Mouse (Mus musculus): Measurements from ENCODE around the gene Fam163b. TPM values are rescaled to one million over a fixed set of nuclear protein-coding genes. Genes with fewer than 3 reads are reported as not detected.

Fam163b gene
- polyA plus RNA-seq, 1 experiment from 2014 or later: 0.04 TPM

DNA sequence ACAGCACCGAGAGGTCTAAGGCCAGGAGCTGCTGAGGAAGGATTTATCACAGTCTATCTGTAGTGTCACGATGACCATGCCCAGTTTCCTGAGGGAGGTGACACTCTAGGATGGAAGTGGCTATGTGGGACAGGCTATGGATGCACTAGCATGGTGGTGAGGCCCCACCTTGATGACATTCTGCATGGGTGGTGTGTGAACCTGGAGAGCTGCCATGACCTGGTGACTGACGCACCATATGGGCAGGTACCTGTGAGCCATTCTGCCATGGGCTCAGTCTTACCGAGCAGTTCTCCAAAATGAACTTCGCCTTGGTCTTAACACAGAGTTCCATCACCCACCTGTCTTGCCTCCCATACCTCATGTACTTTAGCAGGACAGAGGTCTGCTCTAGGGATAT is 54.7 kb downstream of the Fam163b start:
- no peak overlapping the region for H3K9ac ChIP-seq (ENCODE audit: low read length)
- H3K27ac ChIP-seq (ENCODE audit: low read length): peak overlapping the region; percentile 7; the same call in 1 of the 2 replicates
- no peak for ATAC-seq (ENCODE audit: insufficient read depth, low FRiP score)
- WGBS: 83% methylated on average over 5 of the region's 5 CpGs
- H3K4me1 ChIP-seq (ENCODE audit: control insufficient read depth, insufficient read depth, low read length): peaks cover 41% of the 10 kb centered on the region
- no peak overlapping the region for H3K4me3 ChIP-seq (replicated peaks; ENCODE audit: low read length)
- no peaks in the 10 kb centered on the region for H3K9me3 ChIP-seq (replicated peaks; ENCODE audit: control insufficient read depth, low read length)
- no peaks in the 10 kb centered on the region for H3K36me3 ChIP-seq (ENCODE audit: control insufficient read depth, insufficient read depth, low read length)
- H3K4me2 ChIP-seq (ENCODE audit: low read depth, low read length): no peak overlapping the region
- no peaks in the 10 kb centered on the region for H3K27me3 ChIP-seq (ENCODE audit: control insufficient read depth, insufficient read depth, low read length)

DNA sequence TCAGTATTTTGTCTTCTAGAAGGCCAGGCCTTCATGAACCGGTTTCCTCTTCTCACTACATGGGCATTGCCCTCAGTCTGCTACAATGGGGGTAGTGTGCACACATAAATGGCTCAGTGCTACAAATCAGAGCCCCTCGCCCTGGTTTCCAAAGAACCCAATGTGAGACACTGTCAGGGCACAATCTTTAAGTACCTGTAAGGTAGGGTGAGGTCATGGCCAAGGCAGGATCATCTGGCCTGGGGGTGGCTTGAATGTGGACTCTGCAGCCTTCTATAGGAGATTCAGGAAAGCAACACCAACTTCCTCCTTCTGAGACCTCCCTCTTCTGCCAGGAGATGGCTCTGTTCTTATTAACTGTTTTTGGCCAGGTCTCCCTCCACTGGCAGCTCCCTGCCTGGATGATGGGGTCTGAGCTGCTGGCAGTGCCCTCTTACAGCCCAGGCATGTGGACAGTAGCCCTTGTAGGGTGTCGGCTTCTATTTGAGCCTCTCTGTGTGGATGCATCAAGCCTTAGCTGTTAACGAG is 55.7 kb downstream of the Fam163b start:
- no peak for ATAC-seq (ENCODE audit: insufficient read depth, low FRiP score)
- no peak overlapping the region for H3K4me2 ChIP-seq (ENCODE audit: low read depth, low read length)
- peaks cover 41% of the 10 kb centered on the region for H3K4me1 ChIP-seq (ENCODE audit: control insufficient read depth, insufficient read depth, low read length)
- H3K4me3 ChIP-seq (replicated peaks; ENCODE audit: low read length): no peak overlapping the region
- H3K9ac ChIP-seq (ENCODE audit: low read length): no peak overlapping the region
- WGBS: 70% methylated on average over 4 of the region's 4 CpGs
- H3K27me3 ChIP-seq (ENCODE audit: control insufficient read depth, insufficient read depth, low read length): no peaks in the 10 kb centered on the region
- H3K36me3 ChIP-seq (ENCODE audit: control insufficient read depth, insufficient read depth, low read length): no peaks in the 10 kb centered on the region
- H3K9me3 ChIP-seq (replicated peaks; ENCODE audit: control insufficient read depth, low read length): no peaks in the 10 kb centered on the region
- H3K27ac ChIP-seq (ENCODE audit: low read length): no peak overlapping the region

GRCm38 (mm10) chr2:27085801-27086200 is 56.5 kb downstream of the Fam163b start:
- peaks cover 41% of the 10 kb centered on the region for H3K4me1 ChIP-seq (ENCODE audit: control insufficient read depth, insufficient read depth, low read length)
- peak; percentile 45; the same call in 1 of the 2 replicates for ATAC-seq (ENCODE audit: insufficient read depth, low FRiP score)
- no peak overlapping the region for H3K27ac ChIP-seq (ENCODE audit: low read length)
- H3K9me3 ChIP-seq (replicated peaks; ENCODE audit: control insufficient read depth, low read length): no peaks in the 10 kb centered on the region
- H3K4me2 ChIP-seq (ENCODE audit: low read depth, low read length): no peak overlapping the region
- H3K27me3 ChIP-seq (ENCODE audit: control insufficient read depth, insufficient read depth, low read length): no peaks in the 10 kb centered on the region
- 25% methylated on average over 2 of the region's 2 CpGs for WGBS
- no peaks in the 10 kb centered on the region for H3K36me3 ChIP-seq (ENCODE audit: control insufficient read depth, insufficient read depth, low read length)
- no peak overlapping the region for H3K9ac ChIP-seq (ENCODE audit: low read length)
- H3K4me3 ChIP-seq (replicated peaks; ENCODE audit: low read length): no peak overlapping the region

DNA sequence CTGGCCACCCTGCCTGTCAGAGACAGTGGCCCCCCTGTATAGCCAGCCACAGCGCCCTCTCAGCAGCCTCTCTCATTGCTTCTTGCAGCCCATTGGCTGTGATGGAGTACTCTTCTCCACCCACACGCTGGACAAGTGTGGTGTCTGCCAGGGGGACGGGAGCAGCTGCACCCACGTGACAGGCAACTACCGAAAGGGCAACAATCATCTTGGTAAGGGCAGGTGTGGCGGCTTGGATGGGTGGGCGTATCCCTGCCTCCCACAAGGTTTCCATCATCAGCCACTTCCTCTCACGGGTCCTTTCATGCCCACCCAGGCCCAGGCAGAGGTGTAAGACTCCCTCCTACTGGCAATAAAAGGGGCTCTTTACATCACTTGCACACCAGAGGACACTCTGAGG is 57.3 kb downstream of the Fam163b start:
- WGBS: 44% methylated on average over 8 of the region's 8 CpGs
- Histone ChIP-seq H3K27me3 (ENCODE audit: control insufficient read depth, insufficient read depth, low read length) (no peaks in the 10 kb centered on the region), H3K9me3 (replicated peaks; ENCODE audit: control insufficient read depth, low read length) (no peaks in the 10 kb centered on the region), H3K36me3 (ENCODE audit: control insufficient read depth, insufficient read depth, low read length) (no peaks in the 10 kb centered on the region), H3K27ac (ENCODE audit: low read length) (no peak overlapping the region), H3K9ac (ENCODE audit: low read length) (no peak overlapping the region), H3K4me1 (ENCODE audit: control insufficient read depth, insufficient read depth, low read length) (peaks cover 42% of the 10 kb centered on the region), H3K4me3 (replicated peaks; ENCODE audit: low read length) (no peak overlapping the region), H3K4me2 (ENCODE audit: low read depth, low read length) (no peak overlapping the region)
- no peak for ATAC-seq (ENCODE audit: insufficient read depth, low FRiP score)

DNA sequence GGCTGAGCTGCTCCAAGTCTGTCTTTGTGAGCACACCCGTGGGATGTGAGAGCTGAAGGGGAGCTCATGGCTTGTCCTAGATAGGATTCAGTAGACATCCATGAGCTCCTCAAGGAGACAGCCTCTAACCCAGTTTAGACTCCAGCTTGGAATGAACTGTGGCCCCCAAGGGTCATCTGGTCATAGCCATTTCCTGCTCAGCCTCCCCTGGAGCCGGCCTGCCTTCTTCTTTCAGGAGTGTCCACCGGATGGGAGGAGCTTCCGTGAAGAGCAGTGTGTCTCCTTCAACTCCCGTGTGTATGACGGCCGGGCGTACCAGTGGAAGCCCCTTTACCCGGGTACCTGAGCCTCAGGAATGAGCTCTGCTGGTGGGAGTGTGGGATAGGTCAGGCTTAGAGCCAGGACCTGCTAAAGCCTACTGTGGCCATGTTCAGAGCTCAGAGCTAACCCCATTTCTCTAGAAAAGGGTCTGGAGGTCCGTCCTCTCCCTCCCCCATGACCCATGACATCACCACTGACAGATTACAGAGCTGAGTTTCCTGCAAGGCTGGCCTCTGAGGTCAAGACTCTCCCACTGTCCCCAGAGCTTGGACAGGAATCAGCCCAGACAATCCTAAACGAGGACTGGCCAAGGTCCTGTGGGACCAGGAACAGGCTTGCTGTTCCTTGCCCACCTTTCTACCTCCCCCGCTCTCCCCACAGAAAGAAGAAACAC is 58.4 kb downstream of the Fam163b start:
- H3K36me3 ChIP-seq (ENCODE audit: control insufficient read depth, insufficient read depth, low read length): no peaks in the 10 kb centered on the region
- H3K9me3 ChIP-seq (replicated peaks; ENCODE audit: control insufficient read depth, low read length): no peaks in the 10 kb centered on the region
- H3K4me2 ChIP-seq (ENCODE audit: low read depth, low read length): no peak overlapping the region
- H3K4me3 ChIP-seq (replicated peaks; ENCODE audit: low read length): no peak overlapping the region
- no peak overlapping the region for H3K9ac ChIP-seq (ENCODE audit: low read length)
- 68% methylated on average over 12 of the region's 12 CpGs for WGBS
- H3K4me1 ChIP-seq (ENCODE audit: control insufficient read depth, insufficient read depth, low read length): peaks cover 50% of the 10 kb centered on the region
- no peaks in the 10 kb centered on the region for H3K27me3 ChIP-seq (ENCODE audit: control insufficient read depth, insufficient read depth, low read length)
- no peak for ATAC-seq (ENCODE audit: insufficient read depth, low FRiP score)
- no peak overlapping the region for H3K27ac ChIP-seq (ENCODE audit: low read length)

GRCm38 (mm10) chr2:27079649-27080048 is 62.6 kb downstream of the Fam163b start:
- Histone ChIP-seq H3K9ac (ENCODE audit: low read length) (peak overlapping the region; percentile 50; the same call in 1 of the 2 replicates), H3K4me2 (ENCODE audit: low read depth, low read length) (peak overlapping the region; percentile 33), H3K4me1 (ENCODE audit: control insufficient read depth, insufficient read depth, low read length) (peaks cover 22% of the 10 kb centered on the region), H3K4me3 (replicated peaks; ENCODE audit: low read length) (0 out of 2 replicates have a peak overlapping the region, but pooled peaks have one; percentile 2), H3K9me3 (replicated peaks; ENCODE audit: control insufficient read depth, low read length) (no peaks in the 10 kb centered on the region), H3K27ac (ENCODE audit: low read length) (no peak overlapping the region), H3K27me3 (ENCODE audit: control insufficient read depth, insufficient read depth, low read length) (no peaks in the 10 kb centered on the region), H3K36me3 (ENCODE audit: control insufficient read depth, insufficient read depth, low read length) (no peaks in the 10 kb centered on the region)
- 62% methylated on average over 2 of the region's 2 CpGs for WGBS
- ATAC-seq (ENCODE audit: insufficient read depth, low FRiP score): 0 out of 2 replicates have a peak, but pooled peaks have one; percentile 12

DNA sequence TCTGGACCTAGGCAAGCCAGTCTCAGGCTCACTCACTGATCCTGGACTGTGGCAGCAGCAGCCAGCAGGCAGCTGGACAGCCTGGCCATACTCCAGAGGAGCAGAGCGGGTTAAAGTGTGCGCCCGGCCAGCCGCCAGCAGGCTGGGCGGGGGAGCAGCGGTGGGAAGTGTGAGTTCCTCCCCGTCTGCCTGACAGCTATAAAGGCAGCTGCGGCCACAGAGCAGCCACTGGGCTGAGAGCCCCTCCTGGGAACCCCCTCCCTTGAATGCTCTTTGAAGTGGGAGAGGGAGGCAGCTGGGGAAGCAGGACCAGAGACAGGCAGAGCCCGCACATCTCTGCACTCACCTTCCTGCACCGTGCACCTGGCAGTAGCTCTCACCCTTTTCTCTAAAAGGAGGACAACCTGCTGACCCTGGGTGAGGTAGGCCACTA is 63.1 kb downstream of the Fam163b start, which contains the start of gene Adamtsl2:
Adamtsl2 (plus strand) TSS at position 228 of the 433 bp plus-strand sequence.
- Histone ChIP-seq H3K9me3 (replicated peaks; ENCODE audit: control insufficient read depth, low read length) (no peaks in the 10 kb centered on the region), H3K4me2 (ENCODE audit: low read depth, low read length) (peak within 1 kb of the TSS; percentile 33), H3K27ac (ENCODE audit: low read length) (peak within 1 kb of the TSS; percentile 56; the same call in 1 of the 2 replicates), H3K27me3 (ENCODE audit: control insufficient read depth, insufficient read depth, low read length) (no peaks in the 10 kb centered on the region), H3K4me1 (ENCODE audit: control insufficient read depth, insufficient read depth, low read length) (peaks cover 20% of the 10 kb centered on the region), H3K36me3 (ENCODE audit: control insufficient read depth, insufficient read depth, low read length) (no peaks in the 10 kb centered on the region), H3K9ac (ENCODE audit: low read length) (peak within 1 kb of the TSS; percentile 50; the same call in 1 of the 2 replicates), H3K4me3 (replicated peaks; ENCODE audit: low read length) (0 out of 2 replicates have a peak within 1 kb of the TSS, but pooled peaks have one; percentile 2)
- under 1% methylated on average over 10 of the region's 10 CpGs for WGBS
- ATAC-seq (ENCODE audit: insufficient read depth, low FRiP score): peak; percentile 84

- H3K27me3 ChIP-seq (ENCODE audit: control insufficient read depth, insufficient read depth, low read length): no peaks in the 10 kb centered on the region
- no peak overlapping the region for H3K4me3 ChIP-seq (replicated peaks; ENCODE audit: low read length)
- H3K4me1 ChIP-seq (ENCODE audit: control insufficient read depth, insufficient read depth, low read length): peaks cover 20% of the 10 kb centered on the region
- no peak overlapping the region for H3K9ac ChIP-seq (ENCODE audit: low read length)
- no peaks in the 10 kb centered on the region for H3K9me3 ChIP-seq (replicated peaks; ENCODE audit: control insufficient read depth, low read length)
- no peak overlapping the region for H3K4me2 ChIP-seq (ENCODE audit: low read depth, low read length)
- no peak for ATAC-seq (ENCODE audit: insufficient read depth, low FRiP score)
- H3K27ac ChIP-seq (ENCODE audit: low read length): peak overlapping the region; percentile 56; the same call in 1 of the 2 replicates
- 36% methylated on average over 2 of the region's 2 CpGs for WGBS
- H3K36me3 ChIP-seq (ENCODE audit: control insufficient read depth, insufficient read depth, low read length): no peaks in the 10 kb centered on the region
Measured at GRCm38 (mm10) chr2:27078312-27078711, 64.0 kb downstream of the Fam163b start.

DNA sequence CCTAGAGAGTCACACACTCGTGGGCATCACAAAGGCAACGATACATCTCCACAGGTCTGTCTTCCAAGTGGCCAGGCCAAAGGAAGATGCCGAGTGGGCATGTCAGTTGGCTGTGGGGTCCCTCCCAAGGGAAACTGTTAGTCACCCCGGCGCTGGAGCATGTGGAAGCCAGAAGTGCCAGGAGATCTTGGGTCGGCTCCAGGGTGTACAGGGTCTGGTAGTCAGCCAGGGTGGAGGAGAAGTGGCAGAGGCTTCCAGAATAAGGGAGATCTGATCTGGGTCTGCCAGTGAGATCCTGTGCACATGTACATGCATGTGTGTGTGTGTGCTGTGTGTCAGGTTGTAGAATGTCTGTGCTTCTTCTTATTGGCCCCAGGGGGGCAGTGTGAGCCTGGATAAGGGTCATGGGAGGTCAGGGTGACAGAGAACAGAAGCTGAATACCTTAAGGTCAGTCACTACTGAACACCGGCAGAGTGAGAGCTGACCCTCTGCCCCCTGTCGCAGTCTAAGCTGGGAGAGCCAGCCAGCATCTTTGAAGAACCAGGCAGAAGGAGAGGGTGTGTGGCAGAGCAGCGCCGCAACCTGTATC is 64.5 kb downstream of the Fam163b start:
- Histone ChIP-seq H3K4me3 (replicated peaks; ENCODE audit: low read length) (no peak overlapping the region), H3K9me3 (replicated peaks; ENCODE audit: control insufficient read depth, low read length) (no peaks in the 10 kb centered on the region), H3K4me2 (ENCODE audit: low read depth, low read length) (no peak overlapping the region), H3K4me1 (ENCODE audit: control insufficient read depth, insufficient read depth, low read length) (peaks cover 20% of the 10 kb centered on the region), H3K27me3 (ENCODE audit: control insufficient read depth, insufficient read depth, low read length) (no peaks in the 10 kb centered on the region), H3K9ac (ENCODE audit: low read length) (no peak overlapping the region), H3K27ac (ENCODE audit: low read length) (no peak overlapping the region), H3K36me3 (ENCODE audit: control insufficient read depth, insufficient read depth, low read length) (no peaks in the 10 kb centered on the region)
- no peak for ATAC-seq (ENCODE audit: insufficient read depth, low FRiP score)
- 68% methylated on average over 10 of the region's 10 CpGs for WGBS

All from stomach, embryonic 16.5 days (tissue).